Mouse (Mus musculus) midbrain, embryonic 14.5 days (tissue): Measurements from ENCODE around the gene Ssxb5. TPM values are rescaled to one million over a fixed set of nuclear protein-coding genes. Genes with fewer than 3 reads are reported as not detected.
"Not testable (repeated sequence)": the region's sequence is repeated elsewhere in the genome, so short reads cannot be mapped to it uniquely, and the experiment has no call there.

Experiments
- ATAC-seq: fragments of 200-750 bp; cut with Nextera tagmentation; 2 replicates; pipeline ENCODE4 v1.8.0; 2017; ENCODE audit warnings: moderate number of reproducible peaks, moderate library complexity; ENCODE audit not compliant: low FRiP score, low TSS enrichment
- DNase-seq: peaks from one replicate; pipeline ENCODE4 v3.0.0-alpha.2; 2015
- H3K27ac ChIP-seq: fragments of 300-500 bp; sonication (generic); replicated peaks from 2 replicates; pipeline ENCODE4 v1.5.1; 2014; ENCODE audit warnings: mild to moderate bottlenecking, low read depth, low read length, moderate library complexity
- H3K27me3 ChIP-seq: fragments of 300-500 bp; sonication (generic); 2 replicates; pipeline ENCODE4 v1.6.1; 2014; ENCODE audit warnings: low read length, control low read depth, mixed read lengths; ENCODE audit not compliant: control insufficient read depth, insufficient read depth
- H3K36me3 ChIP-seq: fragments of 300-500 bp; sonication (generic); 2 replicates; pipeline ENCODE4 v1.6.1; 2014; ENCODE audit warnings: low read length, control low read depth; ENCODE audit not compliant: control insufficient read depth, insufficient read depth
- H3K4me1 ChIP-seq: fragments of 300-500 bp; sonication (generic); 2 replicates; pipeline ENCODE4 v1.6.1; 2014; ENCODE audit warnings: mild to moderate bottlenecking, antibody characterized with exemption, low read length, control low read depth; ENCODE audit not compliant: control insufficient read depth, insufficient read depth
- H3K4me2 ChIP-seq: fragments of 300-500 bp; sonication (generic); 2 replicates; pipeline ENCODE4 v1.6.1; 2014; ENCODE audit warnings: mild to moderate bottlenecking, low read length, moderate library complexity
- H3K4me3 ChIP-seq: fragments of 300-500 bp; sonication (generic); replicated peaks from 2 replicates; pipeline ENCODE4 v1.5.1; 2014; ENCODE audit warnings: low read depth, low read length
- H3K9ac ChIP-seq: fragments of 300-500 bp; sonication (generic); replicated peaks from 2 replicates; pipeline ENCODE4 v1.6.1; 2014; ENCODE audit warnings: mild to moderate bottlenecking, low read length, moderate library complexity
- H3K9me3 ChIP-seq: fragments of 300-500 bp; sonication (generic); 2 replicates; pipeline ENCODE4 v1.6.1; 2016; ENCODE audit warnings: low read length, control low read depth, mixed read lengths; ENCODE audit not compliant: control insufficient read depth
- WGBS: fragments of 180-500 bp; shearing (Covaris S2); extraction: QIAGEN DNeasy Blood & Tissue Kit; methylation state at CpG from one replicate; pipeline ENCODE4 v1.1.7; 2014; 5-methylcytosine and 5-hydroxymethylcytosine counted together
- polyA plus RNA-seq: library from polyadenylated mRNA; unstranded; fragments of >200 nt; fragmentation: Nextera tagmentation; extraction: Ambion mirVana; gene quantifications from 2 replicates; pipeline ENCODE4 v1.2.1, GENCODE M21; 2014

Ssxb5 gene
- not detected in 2 replicates for polyA plus RNA-seq

- H3K4me3 ChIP-seq, H3K4me1 ChIP-seq, H3K9ac ChIP-seq, H3K9me3 ChIP-seq, DNase-seq, H3K4me2 ChIP-seq, H3K27ac ChIP-seq, H3K27me3 ChIP-seq, ATAC-seq, H3K36me3 ChIP-seq: not testable (repeated sequence)
- WGBS = 83% methylated on average over 4 of the region's 4 CpGs
These were observed at the start of gene Ssxb5 for GRCm38 (mm10) chrX:8803391-8803790. Gene Ssxb5, plus strand, starts transcription at chrX:8803691.

GRCm38 (mm10) chrX:8832043-8832442, 28.6 kb downstream of the Ssxb5 start:
- no peak overlapping the region for H3K4me2 ChIP-seq
- no peak for ATAC-seq

GRCm38 (mm10) chrX:8843694-8844093, 40.2 kb downstream of the Ssxb5 start, which contains the start of gene Gm6592:
Gene Gm6592, plus strand, starts transcription at chrX:8843994.
- H3K27me3 ChIP-seq = no peaks in the 10 kb centered on the region
- H3K9me3 ChIP-seq = no peaks in the 10 kb centered on the region; the same call in 1 of the 2 replicates
- no peak within 1 kb of the TSS for H3K4me2 ChIP-seq
- WGBS = 75% methylated on average over 1 of the region's 1 CpGs
- DNase-seq (no peak), ATAC-seq (no peak)
- H3K9ac ChIP-seq = no peak within 1 kb of the TSS
- H3K36me3 ChIP-seq = no peaks in the 10 kb centered on the region
- H3K4me3 ChIP-seq = no peak within 1 kb of the TSS
- H3K4me1 ChIP-seq = no peaks in the 10 kb centered on the region
- H3K27ac ChIP-seq = no peak within 1 kb of the TSS

More at GRCm38 (mm10) chrX:8832043-8832442, 28.6 kb downstream of the Ssxb5 start:
- H3K4me1 ChIP-seq = no peaks in the 10 kb centered on the region
- H3K9me3 ChIP-seq = no peaks in the 10 kb centered on the region
- H3K36me3 ChIP-seq = no peaks in the 10 kb centered on the region
- DNase-seq = peak; percentile 76
- no peak overlapping the region for H3K27ac ChIP-seq
- H3K4me3 ChIP-seq = no peak overlapping the region
- H3K9ac ChIP-seq = no peak overlapping the region
- H3K27me3 ChIP-seq = no peaks in the 10 kb centered on the region

GRCm38 (mm10) chrX:8852486-8852885, 49.0 kb downstream of the Ssxb5 start:
- 92% methylated on average over 10 of the region's 10 CpGs for WGBS
- no peak overlapping the region for H3K4me3 ChIP-seq
- no peaks in the 10 kb centered on the region for H3K4me1 ChIP-seq
- ATAC-seq (no peak), DNase-seq (no peak)
- no peaks in the 10 kb centered on the region for H3K9me3 ChIP-seq
- no peak overlapping the region for H3K27ac ChIP-seq
- H3K27me3 ChIP-seq = no peaks in the 10 kb centered on the region
- H3K4me2 ChIP-seq = no peak overlapping the region
- no peak overlapping the region for H3K9ac ChIP-seq
- no peaks in the 10 kb centered on the region for H3K36me3 ChIP-seq

Other genes starting within 250 kb of the Ssxb5 start
- gene Ssxb3, start 211.9 kb upstream of the Ssxb5 start, polyA plus RNA-seq = not detected in 2 replicates
- gene Ssxb8, start 112.8 kb upstream of the Ssxb5 start, polyA plus RNA-seq = not detected in 2 replicates
- not detected in 2 replicates for gene Ssx9, start 55.3 kb upstream of the Ssxb5 start, polyA plus RNA-seq
- gene Gm6592, start 40.3 kb downstream of the Ssxb5 start, polyA plus RNA-seq = not detected in 2 replicates
- gene Gm5751, start 70.6 kb downstream of the Ssxb5 start, polyA plus RNA-seq = not detected in 2 replicates
- gene B630019K06Rik, start 88.7 kb downstream of the Ssxb5 start, polyA plus RNA-seq = 34.3 and 39.3 TPM in 2 replicates
- gene Fthl17b, start 159.3 kb downstream of the Ssxb5 start, polyA plus RNA-seq = not detected in 2 replicates
- not detected in 2 replicates for gene Fthl17c, start 172.9 kb downstream of the Ssxb5 start, polyA plus RNA-seq
- gene Fthl17d, start 183.1 kb downstream of the Ssxb5 start, polyA plus RNA-seq = not detected in 2 replicates
- gene Fthl17e, start 229.8 kb downstream of the Ssxb5 start, polyA plus RNA-seq = not detected in 2 replicates